Mouse (Mus musculus): ENCODE results near the gene Shank2.

The Shank2 gene

DNA sequence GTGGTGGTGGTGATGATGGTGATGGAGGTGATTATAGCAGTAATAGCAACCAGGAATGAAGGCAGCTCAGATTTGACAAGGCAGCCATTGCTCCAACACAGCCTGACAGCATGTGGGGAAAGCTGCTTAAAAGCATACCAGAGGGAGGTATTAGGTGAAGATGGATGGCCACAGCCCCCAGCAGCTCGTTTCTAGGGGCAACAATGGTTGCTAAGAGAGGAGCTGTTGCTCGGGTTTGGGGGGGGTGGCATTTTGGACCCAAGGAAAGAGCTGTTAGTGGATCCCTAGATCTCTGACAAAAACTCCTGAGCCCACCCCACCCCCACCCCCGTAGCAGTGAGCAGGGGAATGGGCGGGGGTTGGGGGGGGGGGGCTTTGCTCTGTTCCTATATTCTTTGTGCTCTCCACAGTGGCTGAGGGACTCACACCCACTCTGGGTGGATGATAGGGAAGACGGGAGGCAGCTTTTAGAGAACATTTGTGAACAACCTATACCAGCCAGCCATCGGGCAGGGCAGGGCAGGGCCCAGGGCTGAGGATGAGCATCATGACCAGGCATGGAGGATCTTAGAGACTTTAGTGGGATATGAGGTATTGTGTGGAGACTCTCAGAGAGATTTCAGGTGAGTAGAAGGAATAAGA is 377.6 kb downstream of the Shank2 start:
- no peak for DNase-seq

DNA sequence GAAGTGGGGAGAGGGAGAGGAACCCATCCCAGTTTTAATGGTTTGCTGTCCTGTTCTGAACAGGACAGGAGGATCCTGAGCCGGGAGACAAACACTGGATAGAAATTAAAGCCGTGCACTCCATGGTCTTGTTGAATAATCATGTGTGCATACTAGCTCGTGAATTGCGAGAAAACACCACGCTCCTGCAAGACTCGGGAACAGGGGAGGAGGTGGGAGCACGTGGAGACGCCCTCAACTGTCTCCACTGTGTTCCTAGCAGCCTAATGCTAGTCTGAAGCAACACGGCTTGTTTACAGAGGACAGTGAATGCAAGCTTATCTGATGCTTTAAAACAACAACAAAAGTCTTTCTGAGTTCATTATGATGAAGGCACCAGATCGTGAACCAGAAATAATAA is 379.9 kb downstream of the Shank2 start:
- DNase-seq = no peak

DNA sequence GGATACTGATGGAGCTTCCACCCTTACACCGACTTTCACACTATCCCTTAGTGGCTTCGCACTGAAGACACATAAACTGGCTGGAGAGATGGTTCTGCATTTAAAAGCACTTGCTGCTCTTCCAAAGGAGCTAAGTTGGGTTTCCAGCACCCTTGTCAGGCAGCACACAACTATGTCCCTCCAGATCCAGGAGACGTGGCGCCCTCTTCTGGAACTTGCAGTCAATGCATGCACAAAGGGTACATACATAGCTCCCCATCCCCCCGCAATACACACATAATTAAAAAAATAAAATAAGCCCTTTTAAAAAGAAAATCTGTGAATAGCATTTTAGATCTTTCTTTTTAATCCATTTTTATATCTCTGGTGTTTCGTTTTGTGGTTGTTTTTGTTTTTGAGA is 385.8 kb downstream of the Shank2 start:
- DNase-seq = no peak

DNA sequence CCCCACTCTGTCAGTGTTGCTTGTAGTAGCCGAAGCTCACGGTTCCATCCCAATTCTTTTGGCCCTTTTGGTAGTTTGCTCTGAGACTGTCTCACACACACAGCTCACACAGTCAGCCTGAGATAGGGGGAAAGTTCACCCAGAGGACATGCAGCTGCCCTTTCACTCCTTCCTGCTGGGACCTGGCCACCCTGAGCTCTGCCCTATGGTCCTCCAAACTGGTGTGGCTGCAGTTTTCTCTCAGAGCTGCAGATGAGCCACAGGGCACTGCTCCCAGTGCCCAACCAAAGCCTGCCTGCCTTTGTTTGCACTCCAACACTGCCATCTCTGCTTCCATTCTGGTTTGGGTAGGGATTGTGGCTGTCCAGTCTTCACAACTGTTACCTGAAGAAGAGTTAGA is 388.0 kb downstream of the Shank2 start:
- no peak for DNase-seq

DNA sequence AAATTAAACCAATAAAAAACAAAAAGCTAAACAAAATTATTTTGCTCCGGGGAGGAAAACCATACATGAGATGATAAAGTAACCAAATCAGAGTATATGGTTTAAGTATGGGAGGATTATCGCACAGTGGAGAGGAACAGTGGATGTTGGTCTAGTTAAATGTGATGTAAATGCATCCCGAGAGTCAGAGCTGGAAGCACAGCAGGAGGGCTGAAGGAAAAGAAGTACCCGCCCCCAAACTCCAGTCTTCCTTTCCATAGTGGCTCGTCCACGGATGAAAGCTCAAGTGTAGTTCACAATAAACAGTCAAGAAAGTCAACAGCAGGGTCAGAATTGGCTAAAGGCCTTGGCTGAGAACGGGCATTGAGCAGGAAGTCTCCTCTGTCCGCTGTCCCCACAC is 388.9 kb downstream of the Shank2 start:
- DNase-seq = no peak

DNA sequence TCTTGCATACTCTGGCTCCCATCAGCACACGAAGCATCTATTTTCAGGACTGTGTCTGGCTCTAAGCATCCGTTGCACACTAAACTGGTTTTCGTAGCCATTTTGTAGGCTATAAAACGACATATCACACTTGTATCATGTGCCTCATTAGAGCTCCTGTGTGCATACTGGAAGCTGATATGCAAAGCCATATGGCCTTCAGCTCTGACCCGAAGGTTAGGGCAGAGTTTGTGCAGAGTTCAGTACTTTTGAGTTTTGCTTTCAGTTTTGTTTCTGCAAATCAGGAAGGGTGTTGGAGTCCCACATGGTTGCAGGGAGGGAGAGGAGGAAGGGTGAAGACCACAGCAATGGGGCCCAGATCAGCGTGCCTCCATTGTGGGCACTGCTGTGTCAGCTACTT is 390.0 kb downstream of the Shank2 start:
- no peak for DNase-seq

DNA sequence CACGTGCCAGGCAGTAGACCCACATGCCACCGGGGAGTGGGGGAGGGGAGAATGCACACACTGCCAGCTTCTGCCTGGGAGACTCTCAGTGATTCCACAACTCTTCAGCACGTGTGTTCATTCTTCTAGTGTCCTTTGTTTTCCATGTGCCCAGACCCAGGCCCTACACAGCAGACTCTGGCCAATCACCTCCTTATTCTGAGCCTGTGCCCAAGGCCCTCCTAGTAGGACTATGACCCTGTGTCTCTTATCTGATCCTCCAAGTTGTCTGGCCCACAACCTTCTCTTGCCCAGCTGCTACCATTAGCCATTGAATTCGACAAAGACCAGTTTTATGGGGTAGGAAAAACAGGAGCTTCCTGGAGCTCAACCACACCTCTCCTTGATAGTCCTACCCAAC is 400.8 kb downstream of the Shank2 start:
- DNase-seq = no peak

DNA sequence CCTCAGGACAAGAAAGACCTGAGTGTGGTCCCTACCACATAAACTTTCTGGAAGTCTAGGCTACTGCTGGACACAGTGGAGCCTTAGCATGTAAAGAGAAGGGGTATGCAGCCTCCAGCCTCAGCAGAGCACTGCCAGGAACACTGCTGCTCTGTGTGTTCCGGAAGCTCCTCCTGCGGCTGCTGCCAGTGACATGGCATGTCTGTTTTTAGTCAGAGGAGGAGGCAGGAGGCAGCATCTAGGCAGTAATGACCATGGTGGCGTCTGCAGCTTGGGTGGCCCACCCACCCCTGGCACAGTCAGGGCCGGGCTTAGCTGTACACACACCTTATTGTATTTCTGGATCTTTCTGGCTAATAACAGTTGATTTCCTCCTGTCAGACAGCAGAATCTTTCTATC is 405.9 kb downstream of the Shank2 start:
- no peak for DNase-seq

DNA sequence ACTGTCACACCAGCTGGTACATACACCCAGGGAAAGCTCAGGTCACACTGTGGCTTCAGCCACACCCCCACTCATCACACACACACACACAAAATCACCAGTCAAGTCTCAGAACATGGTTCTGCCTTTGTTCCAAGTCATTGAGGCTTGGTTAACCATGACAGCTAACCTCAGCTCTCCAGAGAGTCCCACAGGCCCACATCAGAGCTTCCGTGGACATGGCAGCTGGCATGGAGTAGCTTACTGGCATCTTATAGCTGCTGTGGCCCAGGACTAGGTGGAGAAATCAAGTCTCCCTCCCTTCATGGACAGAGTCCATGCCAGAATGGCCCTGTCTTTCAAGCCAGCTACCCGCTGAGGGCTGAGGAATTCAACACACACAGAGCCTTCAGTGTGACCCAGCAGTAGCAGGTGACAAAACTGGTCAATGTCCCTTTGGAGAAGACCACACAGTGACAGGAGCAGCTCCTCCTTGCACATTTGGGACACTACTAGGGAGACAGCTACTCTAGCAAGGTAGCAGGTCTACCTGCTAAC is 406.8 kb downstream of the Shank2 start:
- DNase-seq = no peak

DNA sequence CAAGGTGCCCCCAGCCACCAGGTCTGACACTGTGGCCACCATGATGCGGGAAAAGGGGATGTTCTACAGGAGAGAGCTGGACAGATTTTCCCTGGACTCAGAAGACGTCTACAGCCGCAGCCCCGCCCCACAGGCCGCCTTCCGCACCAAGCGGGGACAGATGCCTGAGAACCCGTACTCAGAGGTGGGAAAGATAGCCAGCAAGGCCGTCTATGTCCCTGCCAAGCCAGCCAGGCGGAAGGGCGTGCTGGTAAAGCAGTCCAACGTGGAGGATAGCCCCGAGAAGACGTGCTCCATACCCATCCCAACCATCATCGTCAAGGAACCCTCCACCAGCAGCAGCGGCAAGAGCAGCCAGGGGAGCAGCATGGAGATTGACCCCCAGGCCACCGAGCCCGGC is 408.0 kb downstream of the Shank2 start:
- no peak for DNase-seq

DNA sequence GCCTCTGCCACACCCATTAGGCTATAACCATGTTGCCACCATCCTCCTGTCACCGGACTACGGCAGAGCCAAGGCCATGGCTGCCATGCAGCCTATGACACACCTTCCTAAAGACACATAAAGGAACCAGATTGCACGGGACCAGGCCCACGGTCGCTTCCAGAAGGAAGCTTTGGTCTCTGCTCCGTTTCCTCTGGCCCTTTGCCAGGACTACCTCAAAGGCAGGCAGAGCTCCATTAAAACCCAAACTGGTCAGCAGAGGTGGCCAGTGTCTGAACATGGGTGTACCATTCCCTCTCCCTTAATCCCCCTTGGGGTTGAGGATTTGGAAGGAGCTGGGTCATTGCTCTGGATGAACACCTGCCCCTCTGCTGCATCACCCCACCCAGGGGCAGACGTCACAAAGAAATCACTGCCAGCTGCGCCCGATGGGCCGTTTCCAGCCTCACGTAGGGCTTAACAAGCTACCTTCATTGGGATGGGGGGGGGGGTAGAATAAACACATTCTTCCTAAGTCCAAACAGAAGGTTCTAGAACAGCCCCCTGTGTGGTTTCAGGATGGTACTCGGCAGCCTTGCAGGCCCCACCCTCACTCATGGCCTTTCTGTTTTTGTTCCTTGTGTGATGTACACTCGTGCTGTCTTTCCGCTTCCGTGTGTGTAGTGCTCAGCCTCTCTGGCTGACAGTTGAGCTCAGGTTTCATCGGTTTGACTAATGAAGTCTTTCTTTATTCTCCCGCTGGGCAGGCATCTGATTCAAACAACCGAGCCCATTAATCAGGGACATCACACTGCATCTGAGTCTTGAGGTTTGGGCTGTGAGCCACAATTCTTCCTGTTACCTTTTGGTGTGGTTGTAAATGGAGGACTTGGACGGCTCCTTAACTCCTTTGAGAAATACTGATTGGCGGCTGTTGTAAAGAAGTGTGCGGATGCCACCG is 410.5 kb downstream of the Shank2 start:
- DNase-seq = no peak

DNA sequence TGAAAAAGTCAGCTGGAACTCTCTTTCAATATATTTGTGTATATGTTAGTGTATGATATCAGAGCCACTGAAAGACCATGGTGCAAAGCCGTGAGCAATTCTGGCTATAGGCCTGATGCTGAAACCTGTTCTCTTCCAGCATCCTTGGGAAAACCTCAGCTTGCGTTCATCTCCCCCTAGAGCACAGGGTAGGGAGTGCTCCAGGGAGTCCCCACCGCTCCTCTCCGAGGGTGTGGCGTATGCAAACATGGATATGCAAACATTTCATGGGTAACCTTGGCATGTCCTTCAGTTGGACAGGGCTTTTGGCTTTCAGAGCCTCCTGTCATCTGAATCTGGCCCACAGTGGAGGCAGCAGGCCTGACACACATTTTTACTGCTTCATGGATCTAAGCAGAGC is 412.9 kb downstream of the Shank2 start:
- DNase-seq = no peak

DNA sequence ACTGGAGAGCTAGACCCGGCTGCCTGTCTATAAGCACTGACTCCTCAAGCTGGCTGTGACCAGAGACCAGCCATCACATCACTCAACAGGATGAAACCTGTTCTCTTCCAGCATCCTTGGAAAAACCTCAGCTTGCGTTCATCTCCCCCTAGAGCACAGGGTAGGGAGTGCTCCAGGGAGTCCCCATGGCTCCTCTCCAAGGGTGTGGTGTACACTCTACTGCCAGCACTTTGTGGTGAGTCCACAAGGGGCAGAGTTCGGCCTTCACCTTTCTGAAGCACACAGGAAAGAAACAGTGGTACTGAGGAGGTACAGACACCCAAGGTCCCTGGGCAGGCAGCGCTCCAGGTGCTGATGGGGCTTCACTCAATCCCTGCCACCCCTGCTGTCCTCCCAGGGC is 414.1 kb downstream of the Shank2 start:
- DNase-seq = no peak

DNA sequence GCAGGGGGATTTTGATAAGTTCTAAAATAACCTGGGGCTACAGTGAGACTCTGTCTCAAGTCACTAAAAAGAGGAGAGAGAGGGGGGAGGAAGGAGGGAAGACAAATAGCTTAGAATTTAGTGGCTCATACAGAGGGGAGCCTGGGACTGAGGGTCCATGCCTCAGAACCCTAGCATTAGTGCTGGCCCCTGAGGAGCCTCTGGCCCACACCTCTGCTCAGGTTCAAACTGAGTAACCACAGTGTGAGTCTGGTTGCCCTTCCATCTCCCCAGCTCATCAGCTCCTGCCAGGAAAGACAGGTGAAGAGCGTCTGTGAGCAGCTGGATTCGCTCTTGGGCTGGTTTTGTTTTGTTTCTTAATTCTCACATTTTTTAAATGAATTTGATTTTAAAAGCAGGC is 415.5 kb downstream of the Shank2 start:
- DNase-seq = no peak

DNA sequence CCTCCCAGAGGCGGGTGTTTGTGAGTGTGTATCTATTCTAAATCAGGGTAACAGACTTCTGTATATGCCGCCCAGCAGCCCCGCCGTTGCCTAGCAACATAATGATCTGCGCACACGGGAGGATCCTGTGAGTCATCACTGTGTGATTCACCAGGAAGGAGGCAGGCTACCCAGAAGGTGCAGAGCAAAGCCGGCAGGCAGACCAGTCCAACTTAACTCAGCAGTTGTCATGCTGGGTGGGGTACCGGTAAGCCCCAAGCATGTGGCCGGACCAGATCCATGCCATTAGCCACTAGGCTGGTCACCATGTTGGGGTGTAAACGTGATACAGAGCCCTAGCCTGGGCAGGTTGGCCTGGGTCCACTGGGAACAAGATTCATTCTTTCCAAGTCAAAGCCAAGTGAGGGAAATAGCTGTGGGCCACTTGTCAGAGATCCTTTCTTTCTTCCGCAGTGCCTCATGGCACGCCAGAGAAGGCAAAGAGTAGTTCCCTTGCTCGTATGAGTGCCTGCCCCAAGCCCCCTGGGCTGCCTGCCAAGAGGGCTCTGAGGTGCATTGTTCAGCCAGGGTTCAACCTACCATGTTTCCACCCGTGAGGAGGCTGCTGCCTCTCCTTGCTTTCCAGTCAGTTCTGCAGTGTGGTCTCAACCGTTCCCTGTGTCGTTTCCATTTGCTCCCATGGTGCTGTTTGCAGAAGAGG is 416.1 kb downstream of the Shank2 start:
- peak; percentile 76 for DNase-seq

DNA sequence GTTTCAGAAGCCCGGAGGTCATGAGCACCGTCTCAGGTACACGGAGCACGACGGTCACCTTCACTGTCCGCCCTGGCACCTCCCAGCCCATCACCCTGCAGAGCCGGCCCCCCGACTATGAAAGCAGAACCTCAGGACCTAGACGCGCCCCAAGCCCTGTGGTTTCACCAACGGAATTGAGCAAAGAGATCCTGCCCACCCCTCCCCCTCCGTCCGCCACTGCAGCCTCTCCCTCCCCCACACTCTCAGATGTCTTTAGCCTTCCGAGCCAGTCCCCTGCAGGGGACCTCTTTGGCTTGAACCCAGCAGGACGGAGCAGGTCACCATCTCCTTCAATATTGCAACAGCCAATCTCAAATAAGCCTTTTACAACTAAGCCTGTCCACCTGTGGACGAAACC is 418.8 kb downstream of the Shank2 start:
- no peak for DNase-seq

DNA sequence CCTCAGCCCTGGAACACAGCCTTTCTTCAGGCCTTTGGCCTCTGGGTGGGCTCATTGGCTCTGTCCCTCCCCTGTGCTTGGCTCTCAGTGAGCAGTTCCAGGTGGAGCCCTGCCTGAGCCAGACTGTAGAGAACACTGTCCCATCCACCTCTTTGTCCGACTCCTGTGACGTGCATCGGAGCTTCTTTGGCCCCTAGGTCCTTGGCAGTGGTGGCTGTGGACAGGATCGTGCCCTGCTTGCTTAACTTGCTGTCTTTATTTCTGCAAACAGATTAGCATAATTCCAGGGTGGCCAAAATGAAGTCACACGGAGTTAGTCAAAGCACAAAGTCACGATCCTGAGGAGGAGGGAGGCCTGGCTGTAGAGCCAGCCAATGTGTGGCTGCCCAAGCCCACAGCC is 419.8 kb downstream of the Shank2 start:
- no peak for DNase-seq

DNA sequence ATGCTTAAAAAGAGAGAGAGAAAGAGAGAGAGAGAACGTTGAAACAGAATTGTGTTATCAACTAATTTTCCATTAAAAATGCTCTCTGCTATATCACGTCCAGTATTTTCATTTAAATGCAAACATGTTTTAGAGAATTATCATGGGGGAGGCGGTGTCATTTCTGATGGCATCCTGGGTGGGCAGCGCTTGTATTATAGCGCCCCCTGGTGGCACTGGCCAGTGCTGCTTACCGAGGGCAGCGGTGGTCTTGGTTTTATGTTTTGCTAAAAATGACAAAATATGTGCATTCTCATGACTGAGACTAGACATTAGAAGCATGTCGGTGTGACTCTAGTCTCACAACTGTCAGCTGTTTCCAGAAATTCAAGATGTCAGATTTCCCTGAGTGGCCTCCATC is 424.2 kb downstream of the Shank2 start:
- DNase-seq = peak; percentile 70

DNA sequence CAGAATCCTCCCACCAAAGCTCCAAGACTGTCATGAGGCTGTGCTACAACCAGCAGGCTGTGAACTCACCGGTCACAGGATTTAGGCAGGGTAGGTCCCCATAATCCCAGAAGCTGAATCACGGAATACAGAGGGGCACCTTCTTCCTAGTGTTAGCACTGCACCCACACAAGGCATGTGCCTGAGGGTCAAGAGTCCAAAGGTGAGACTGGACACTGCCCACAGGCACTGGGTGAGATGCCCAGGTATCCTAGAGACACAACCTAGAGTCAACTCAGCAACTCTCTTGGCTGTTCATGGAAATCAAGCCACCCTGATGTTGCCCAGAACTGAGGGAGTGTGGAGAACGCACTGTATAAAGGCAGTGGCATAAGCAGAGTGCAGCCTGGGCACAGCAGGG is 424.9 kb downstream of the Shank2 start:
- DNase-seq = no peak

DNA sequence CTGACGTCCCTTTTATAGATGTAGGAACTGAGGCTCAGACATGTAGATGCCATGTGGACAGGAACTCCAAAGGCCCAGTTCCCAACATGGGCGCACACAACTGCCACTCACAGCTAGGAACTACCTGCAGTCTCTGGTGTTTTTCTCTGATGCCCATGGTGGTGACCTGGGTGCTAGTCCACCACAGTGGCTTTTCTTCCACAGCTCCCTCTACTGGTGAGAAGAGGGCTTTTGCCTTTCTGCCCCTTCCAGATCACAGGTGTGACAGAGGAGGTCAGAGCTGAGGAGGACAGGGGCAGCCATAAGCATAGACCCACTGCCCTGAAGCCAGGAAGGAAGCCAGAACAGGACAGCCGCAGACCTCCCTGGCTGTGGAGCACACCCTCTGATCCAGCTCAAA is 425.7 kb downstream of the Shank2 start:
- DNase-seq = no peak

DNA sequence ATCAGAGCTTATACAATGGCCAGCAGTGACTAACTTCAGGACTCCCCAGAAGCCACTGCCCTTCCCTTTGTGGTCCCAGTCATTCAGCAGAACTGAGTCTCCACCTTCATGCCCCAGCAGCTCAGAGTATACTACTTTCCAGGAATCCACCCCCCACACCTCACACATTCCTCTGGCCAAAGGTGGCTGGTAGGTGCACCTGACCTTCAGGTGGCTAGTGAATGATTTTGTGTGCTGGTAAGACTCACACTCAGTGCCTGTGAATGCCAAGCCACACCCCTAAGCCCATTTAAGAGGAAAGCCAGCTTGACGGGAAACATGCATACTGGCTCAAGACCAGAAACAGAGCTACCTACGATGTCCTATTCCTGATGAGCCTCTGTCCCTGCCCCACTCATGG is 431.2 kb downstream of the Shank2 start:
- DNase-seq = no peak

DNA sequence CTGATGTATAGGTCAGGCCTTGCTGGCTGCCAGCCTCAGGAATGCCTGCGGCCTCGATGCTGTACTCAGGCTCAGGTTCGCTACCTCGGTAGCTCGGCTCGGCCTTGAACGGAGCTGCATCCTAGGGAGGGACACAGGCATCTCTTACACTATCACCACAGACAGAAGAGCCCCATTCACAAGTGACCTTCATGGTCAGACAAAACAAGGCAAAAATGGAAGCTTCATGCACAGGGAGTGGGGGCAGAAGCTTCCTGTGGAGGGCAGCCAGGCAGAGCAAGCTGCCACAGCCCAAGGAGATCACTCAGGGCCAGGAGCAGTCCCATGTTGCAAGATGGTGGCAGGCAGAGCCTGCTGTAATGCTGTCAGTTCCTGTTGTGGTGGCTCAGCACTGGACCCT is 437.1 kb downstream of the Shank2 start:
- no peak for DNase-seq

DNA sequence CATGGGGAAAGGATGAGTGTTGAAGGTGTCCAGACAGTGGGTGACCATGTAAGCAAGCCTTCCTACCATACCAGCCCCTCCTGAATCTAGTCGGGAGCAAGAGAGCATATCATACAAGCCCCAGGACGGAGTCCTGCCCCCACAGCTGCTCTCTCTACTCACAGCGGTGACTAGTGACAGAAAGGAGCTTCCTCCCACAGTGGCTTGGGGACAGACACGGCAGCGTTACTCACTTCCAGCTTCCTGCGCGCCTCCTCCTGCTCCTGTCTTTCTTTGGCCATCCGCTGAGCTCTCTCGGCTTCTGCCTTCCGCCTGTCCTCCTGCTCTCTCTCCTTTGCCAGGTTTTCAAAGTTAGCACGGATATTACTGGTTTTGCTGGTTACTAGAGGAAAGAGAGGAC is 439.7 kb downstream of the Shank2 start:
- no peak for DNase-seq

DNA sequence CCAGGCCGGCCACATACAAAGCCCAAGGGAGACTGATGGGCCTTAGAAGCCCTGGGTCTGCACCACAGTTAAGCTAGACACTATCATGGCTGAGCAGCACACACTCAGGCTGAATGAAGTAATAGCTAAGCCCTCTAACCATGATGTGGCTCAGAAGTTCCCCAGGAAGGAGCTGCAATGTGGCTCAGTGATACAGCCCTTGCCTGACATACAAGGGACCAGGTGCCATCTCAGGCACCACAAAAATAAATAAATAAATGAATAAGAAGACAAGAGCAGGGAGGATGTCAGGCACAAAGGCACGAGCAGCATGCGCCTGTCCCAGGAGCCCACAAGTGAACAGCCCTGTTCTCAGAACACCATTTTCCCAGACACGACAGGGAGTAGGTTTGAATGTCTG is 440.2 kb downstream of the Shank2 start:
- no peak for DNase-seq
